Mouse (Mus musculus) megakaryocyte-erythroid progenitor cell, adult 5-6 weeks (primary cell): ENCODE measurements at regions not wholly inside any gene's neighbourhood (a gene's known extent, or its start where the extent isn't known, plus 50 kb on each side); places are given as distances from the start of the nearest gene placed in this dataset.

Experiments used
- ATAC-seq: replicated peaks from 2 replicates; pipeline ENCODE4 v1.8.0; 2016; ENCODE audit warnings: mild to moderate bottlenecking, inconsistent platforms; ENCODE audit not compliant: severe bottlenecking, poor library complexity, low FRiP score, low TSS enrichment

DNA sequence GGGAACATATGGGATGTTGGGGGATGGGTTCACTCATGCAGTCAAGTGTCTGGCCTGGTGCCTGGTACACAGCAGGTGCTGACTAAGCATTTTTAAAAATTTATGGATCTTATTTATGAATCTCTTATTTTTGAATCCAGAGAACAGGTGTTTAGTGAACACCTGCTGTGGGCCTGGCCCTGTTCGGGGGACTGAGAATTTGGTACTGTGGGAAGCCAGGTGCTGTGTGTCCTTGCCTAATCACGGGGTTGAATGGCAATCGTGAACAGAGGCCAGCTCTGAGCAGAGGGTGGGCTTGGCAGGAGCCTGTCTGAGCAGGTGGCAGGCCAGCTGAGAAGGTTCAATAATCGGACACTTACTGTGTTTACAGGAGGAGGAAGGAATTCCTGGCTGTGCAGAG lies 261.5 kb downstream of the Matn1 start:
- no peak for ATAC-seq

DNA sequence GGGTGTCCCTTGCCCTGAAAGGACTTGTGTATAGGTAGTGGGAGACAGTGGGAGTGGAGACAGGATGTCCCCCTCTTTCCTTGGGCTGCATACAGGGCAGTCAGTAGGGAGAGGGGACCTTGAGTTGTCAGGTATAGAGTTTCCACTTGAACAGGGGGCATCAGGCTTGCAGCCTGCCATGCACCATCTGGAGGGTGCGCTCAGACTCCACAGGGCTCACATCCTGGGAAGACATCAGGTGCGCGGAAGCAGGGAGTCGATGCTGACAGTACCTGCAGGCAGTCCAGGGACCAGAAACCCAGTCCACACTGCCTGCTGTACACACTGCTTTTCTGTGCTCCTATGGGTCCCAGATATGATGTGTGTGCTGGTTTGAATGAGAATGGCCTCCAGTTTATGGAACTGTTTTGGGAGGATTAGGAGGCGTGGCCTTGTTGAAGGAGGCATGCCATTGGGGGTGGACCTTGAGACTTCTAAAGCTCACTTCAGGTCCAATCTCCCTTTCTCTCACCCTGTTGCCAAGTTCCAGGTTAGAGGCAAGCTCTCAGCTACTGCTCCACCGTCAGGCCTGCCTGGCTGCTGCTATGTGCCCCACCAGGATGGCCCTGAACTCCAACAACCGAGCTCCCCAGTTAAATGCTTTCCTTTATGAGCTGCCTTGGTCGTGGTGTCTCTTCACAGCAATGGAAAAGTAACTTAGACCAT lies 262.1 kb downstream of the Matn1 start:
- ATAC-seq, result no peak

DNA sequence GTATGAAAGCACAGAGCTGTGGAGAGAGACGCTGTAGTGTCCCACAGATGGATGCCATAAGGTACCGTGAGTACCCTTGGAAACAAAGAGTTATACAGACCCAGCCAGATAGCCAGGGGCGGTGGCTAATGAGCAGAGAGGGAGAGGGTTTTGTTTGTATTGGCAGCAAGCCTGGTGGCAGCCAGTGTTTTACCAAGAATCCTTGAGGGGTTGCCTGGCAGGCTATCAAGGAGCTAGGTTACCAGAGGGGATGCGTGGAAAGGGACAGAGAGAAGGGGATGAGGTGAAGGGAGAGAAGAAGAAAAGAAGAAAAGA lies 262.7 kb downstream of the Matn1 start:
- no peak for ATAC-seq

DNA sequence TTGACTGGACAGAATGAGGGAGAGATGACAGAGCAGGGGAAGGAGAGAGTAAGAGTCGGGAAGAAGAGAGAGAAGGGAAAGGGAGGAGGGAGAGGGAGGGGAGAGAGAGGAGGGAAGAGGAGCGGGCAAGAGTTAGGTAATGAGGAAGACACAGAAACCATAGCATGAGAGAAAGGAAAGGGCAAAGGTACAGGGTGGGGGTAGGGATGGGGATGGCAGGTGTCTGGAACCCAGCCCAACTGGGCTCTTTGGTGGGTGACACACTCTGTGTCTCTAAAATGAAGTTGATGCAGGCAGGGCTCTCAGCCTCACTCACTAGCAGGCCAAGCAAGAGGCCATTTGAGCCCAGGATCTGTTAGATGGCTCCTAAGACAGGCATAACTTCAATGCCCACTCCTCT lies 263.1 kb downstream of the Matn1 start:
- no peak for ATAC-seq

DNA sequence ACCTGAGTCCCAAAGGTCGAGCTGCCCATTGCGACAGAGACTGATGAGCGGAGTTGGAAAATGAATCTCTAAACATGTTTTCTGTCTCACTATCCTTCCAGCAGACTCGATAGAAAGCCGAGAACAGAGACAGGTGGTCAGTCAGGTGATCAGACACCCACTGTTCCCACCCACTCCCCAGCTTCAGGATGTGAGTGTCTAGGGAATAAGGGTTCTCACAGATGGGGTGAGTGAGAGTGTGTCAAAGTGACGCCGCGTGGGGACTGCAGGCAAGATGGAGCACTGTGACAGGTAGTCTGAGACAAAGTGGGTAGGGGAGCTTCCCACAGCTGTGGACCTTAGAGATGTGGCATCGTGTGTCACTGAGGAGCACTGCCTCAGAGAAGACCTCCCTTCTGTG lies 264.0 kb downstream of the Matn1 start:
- no peak for ATAC-seq

DNA sequence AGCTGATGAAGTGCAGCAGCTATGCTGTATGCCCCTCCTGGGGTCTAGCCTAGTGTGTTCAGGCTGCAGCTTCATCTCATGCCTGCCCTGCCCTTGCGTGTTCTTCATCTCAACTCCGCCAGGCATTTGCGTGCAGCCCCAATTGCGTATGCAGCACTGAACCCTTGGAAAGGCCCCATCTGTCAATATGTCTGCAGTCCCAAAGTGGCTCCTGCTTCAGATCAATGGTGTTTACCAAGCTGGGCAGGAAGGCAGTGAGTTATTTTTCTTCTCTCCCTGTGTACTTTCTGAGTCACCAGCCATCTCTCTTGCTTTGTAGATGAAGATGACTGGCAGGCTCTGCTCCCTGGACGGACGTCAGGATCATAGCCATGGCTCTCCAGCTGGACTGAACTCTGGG lies 264.5 kb downstream of the Matn1 start:
- no peak for ATAC-seq

DNA sequence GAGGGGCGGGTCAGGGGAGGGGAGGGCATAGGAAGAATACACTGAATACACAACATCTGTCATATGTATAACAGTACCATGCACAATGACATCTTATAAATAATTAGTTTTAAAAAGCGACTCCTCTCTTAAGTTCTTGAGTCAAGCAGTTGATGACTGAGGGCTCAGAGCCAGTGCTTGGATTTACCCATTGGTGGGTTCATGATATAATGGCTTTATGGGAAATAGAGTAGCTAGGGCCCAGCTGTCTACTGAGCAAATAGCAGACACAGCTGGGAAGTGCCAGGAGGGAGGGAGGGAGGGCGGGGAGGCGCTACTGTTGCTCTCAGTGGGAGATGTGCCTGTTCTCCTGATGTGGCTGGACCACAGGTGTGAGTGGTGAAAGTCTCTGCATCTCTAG lies 268.5 kb downstream of the Matn1 start:
- no peak for ATAC-seq

DNA sequence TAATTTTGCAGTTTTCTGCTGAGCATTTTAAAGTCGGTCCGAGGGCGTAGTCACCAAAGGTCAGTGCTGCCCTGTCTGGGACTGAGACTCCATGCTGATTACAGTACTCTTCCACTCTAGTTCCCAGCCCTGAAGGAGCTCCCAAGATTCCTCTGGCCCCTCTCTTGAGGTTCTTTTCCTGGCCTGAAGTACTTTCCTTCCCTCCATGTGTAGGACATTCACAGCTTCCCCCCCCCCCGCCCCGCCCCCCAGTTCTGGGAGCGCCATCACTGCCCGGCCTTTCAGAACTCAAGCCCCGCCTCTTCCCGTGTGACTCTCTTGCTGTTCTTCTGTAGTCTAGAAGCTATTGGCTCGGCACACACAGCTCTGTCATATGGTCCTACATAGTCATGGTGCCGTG lies 271.5 kb downstream of the Matn1 start:
- no peak for ATAC-seq

DNA sequence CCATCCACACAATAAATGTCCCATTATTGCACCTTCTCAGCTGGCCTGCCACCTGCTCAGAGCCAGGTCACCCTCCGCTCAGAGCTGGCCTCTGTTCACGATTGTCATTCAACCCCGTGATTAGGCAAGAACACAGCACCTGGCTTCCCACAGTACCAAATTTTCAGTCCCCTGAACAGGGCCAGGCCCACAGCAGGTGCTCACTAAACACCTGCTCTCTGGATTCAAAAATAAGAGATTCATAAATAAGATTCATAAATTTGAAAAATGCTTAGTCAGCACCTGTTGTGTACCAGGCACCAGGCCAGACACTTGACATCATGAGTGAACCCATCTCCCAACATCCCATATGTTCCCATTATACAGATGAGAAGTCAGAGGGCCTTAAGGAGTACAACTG lies 272.2 kb downstream of the Matn1 start:
- ATAC-seq, result no peak

DNA sequence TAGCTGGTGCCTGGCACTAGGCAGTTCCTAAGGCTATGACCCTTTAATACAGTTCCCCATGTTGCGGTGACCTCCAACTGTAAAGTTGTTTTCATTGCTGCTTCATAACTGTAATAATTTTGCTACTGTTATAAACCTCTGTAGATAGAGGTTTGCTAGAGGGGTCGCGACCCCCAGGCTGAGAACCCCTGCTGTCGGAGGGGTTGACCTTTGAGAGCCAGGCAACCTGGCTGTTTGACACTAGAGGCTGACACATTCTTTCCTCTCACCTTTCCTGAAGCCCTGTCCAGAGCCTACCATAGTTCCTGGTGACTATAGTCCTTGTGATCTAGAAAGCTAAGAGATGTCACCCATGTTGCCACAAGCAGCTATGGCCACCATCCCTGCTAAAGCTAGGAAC lies 272.9 kb downstream of the Matn1 start:
- no peak for ATAC-seq

DNA sequence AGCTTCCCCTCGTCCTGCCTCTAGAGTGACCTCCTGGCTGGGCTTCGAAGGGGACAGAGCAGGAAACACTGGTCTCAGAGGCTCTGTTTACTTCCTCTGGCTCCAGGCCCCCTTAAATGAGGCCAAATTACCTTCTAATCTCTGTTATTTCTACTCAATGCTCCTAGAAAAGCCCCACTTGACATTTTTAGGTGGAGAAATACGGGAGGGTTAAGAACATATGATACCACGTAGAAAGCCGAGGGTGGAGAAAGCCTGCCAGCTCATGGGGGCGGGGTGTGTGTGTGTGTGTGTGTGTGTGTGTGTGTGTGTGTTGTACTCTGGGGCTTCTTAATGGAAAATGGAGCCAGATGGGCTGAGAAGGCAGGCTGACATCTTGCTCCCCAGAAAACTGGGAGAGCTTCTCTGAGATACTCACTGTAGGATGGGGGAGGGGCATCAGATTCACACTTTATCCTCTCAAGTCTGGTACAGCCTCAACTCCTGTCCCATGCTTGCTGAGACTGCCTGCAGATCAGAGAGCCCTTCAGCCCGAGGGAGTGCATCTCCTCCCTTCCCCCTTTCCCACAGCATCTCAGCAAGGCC lies 273.5 kb downstream of the Matn1 start:
- ATAC-seq, result no peak

DNA sequence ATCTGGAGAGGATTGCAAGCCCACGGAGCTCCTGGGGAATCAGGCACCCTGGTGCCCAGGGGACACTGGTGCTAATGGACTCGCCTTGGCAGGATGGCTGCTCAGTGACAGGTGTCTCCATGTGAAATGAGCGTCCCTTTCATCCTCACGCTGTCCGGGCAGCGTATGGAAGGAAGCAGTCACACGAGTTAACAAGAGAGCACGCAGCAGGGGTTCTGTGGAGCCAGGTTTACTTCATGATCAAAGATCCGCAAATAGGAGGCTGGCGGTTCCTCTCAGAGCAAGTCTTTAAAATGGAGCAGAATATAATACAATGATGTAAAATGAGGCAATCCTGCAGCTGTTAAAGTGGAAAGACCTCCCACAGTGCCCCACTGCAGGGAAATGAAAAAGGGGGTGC lies 276.8 kb downstream of the Matn1 start:
- ATAC-seq, result no peak

DNA sequence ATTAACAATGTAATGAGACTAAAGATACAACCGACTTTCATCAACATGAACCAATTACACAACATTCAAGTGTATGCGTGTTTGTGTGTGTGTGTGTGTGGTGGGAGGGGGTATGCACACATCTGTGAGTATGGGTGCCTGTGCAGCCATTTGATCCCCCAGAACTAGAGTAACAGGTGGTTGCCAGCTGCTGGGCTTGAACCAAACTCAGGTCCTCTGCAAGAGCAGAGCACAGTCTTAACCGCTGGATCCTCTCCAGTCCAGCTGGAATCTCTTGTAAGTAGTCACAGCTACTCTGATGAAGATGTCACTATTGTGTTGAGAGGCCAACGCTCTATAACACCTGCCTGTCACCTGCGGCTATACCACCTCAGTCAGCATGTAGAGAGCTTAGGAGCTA lies 286.2 kb downstream of the Matn1 start:
- ATAC-seq, result no peak

DNA sequence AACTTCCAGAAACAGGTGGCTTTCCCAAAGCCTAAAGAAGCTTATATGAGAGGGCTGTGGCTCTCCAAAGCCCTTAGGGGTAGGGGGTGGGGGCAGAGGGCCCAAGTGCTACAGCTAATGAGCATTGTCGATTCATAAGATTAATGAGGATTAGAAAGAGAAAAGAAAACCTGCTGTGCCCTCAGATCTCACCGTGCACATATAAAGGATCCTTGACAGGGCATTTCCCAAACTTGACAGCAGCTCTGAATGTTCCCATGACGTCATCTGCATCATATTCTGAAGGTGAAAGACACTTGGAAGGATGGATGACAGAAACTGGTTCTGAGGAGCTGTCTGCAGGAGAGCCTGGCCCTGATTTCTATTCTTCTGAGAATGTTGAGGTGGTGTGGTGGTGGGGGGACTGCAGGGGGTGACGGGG lies 292.4 kb downstream of the Matn1 start:
- no peak for ATAC-seq

DNA sequence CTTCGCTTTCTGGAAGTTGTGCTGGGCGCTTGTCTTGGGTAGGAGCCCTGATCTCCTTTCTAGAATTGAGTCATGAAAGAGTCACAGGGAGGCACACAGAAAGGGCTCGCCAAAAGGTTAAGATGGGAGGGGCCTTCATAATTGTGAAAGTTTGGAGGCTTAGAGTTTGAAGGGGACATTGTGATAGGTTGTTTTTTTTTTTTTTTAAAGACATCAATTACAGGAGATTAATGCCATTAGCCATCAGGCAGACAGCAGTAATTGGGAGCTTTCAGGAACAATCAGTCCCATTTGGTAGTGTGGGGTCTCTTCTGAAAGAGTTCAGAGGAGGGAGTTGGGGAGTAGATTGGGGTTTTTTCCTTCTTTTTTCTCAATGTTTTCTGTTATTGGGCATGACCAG lies 294.4 kb downstream of the Matn1 start:
- ATAC-seq, result no peak

DNA sequence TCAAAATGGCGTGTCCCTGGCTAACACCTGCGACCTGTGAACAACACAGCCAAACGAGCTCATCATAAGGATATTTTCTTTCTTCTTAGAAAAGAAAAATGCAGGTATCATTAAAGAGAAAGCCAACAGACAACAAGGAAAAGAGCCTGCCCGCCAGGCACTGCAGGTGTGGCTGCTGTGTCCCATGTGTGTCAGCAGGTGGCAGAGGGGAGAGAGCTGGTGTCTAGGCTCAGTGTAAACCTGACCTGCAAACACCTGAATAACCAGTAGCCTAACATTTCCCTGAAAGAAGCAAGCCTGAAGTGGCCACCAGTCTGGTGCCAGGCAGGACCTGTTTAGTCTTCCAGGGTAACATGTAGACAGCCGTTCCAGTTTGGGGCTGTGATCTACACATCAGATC lies 294.9 kb downstream of the Matn1 start:
- no peak for ATAC-seq

DNA sequence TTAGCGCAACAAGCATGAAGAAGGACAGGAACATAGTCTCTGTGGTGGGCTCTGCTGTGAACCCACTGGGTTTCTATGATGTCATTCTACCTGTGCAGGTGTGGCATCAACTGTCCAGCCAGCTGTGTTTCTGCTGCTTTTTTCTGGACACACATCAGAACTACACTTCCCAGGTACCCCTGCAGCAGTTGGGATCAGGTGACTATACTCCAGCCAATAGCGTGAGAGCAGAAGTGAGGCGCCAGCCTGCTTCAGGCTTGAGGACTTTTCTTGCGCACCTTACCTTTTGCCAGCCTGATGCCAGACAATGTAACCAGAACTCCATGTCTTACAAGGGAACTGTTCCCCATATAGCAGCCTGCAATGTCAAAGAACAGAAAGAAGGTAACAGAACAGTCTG lies 296.3 kb downstream of the Matn1 start:
- ATAC-seq, result no peak

DNA sequence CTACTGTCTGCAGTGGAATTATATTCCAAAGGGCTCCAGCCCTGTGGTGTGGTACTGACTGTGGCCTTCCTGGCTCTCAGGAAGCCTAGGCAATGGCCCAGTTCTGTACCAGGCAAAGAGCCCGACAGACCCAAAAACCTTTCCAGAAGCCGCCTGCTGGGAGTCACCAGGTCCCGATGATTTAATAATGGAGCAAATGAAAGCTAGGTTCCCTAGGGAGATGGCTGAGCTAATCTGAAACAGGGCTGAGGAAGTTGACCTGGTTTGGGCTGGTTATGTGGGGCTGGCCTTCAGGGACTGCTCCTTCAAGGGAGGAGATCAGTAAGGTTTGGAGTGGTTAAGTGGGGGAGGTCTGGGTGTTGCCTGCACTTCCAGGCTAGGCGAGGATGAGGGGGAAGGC lies 298.1 kb downstream of the Matn1 start:
- ATAC-seq, result no peak

DNA sequence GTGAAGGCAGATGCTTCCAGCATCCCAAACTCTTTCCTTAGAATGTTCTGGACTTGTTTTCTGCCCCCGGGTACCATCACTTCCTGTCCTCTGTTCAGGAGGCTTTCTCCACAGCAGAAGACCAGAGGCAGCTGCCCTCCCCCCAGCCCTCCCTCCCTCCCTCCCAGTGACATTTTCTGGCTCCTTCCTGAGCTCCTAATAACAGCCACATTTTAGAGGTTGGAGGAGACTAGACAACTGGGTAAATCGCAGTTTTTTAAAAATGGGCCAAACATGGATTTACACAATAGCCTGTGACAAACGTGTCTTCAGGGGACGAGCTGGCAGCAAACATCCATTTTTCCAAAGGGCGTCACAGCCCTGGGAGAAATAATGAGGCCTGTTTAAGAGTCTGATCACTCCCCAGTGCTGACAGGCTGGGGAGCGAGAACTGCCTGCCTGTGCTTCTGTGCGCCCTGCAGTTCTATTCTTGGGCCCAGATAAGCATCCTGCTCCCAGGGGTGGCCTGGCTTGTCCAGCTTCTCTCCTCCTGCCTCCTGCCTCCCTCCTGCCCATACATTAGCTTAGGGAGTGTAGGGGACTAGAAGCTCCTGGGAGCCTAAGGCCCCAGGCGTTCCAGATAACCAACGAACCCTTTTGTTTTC lies 299.7 kb downstream of the Matn1 start:
- ATAC-seq, result no peak

DNA sequence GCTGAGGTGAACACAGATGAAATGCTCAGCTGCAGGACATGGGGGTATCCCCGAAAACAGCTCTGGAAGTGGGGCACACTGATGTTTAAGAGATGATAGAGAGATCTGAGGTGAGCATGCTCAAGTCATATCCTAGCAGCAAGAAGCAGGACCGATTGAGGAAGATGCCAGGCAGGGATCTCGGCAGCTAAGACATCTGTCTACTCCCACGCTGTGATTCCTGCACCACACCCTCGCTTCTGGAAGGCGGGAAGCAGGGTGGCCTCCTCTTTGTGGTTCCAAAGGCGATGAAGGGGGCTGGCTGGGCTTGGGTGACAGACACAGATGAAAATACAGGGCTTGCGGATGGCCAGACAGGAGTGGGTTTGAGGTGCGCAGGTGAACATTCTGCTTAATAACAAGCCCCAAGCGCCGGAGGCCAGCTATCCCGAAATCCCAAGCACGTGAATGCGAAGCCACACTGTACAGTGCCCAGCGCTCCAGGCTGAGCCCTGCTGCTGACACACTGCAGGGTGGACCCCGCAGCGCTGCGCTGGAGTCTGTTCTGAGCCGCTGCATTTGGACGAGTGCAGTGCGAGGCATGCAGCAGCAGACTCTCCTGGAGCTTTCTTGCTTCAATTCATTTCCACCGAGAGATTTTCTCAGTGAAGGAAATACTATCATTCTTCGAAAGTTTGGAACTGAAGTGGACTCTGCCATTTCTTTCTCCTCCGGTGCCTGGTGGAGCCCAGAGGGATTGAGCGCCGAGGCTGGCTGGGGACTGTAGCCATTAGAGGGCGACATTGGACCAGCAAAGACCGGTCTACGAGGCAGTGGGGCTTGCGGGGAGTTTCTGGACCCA lies 308.6 kb downstream of the Matn1 start:
- peak; percentile 61; the same call in 1 of the 2 replicates for ATAC-seq

DNA sequence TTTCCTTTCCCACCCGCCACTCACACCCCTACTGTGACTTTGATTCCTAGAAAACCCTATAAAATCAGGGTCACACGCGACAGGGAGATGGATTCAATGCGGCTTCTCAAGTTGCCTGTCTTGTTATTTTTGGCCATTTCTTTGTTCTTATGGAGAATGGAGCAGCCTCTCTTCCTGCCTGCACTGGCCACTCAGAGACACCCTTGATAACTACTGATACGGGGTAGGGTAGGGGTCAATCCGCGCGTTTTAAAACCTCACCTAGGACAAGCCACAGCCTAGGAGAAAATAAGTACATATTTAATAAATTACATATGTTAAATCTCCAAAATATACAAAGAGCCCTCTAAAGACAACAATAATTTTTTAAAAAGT lies 309.2 kb downstream of the Matn1 start:
- no peak for ATAC-seq
